Mouse (Mus musculus): ENCODE measurements at regions not wholly inside any gene's neighbourhood (a gene's known extent, or its start where the extent isn't known, plus 50 kb on each side); places are given as distances from the start of the nearest gene placed in this dataset.

GRCm38 (mm10) chr16:96372021-96372751 is 71.2 kb downstream of the Itgb2l start:
- peak; percentile 38 for ATAC-seq (replicated peaks; ENCODE audit: poor library complexity)

DNA sequence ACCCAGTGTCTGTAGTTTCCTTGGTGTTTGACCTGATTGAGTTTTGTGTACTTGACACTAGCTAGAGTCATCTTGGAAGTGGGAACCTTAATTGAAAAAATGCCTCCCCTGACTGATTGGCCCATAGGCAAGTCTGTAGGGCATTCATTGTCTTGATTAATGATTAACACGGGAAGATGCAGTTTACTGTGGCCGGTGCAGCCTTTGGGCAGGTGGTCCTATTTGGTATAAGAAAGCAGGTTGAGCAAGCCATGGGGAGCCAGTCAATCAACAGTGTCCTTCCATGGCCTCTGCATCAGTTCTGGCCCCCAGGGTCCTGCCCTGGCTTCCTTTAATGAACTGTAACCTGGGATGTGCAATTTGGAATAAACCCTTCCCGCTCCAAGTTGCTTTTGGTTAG is 72.3 kb downstream of the Itgb2l start:
- ATAC-seq (replicated peaks; ENCODE audit: poor library complexity), result no peak

GRCm38 (mm10) chr16:96370213-96370612 is 73.2 kb downstream of the Itgb2l start:
- peak; percentile 98 for ATAC-seq (replicated peaks; ENCODE audit: poor library complexity)
